27 mouse cellular contexts compared by ENCODE assay signal in genomic region chr1:165875520-165876284, GRCm38 (mm10).
DNase-seq lines count a peak whose midpoint lies in the region; ATAC-seq and TF ChIP-seq lines count a peak whose summit lies in the region.
"Had no signal": no experiment of that assay in that cellular context is flagged by ENCODE, and none has a peak within 500 bp of the region (broad histone marks: within the 10 kb centered on the region; RNA-seq: fewer than 3 reads in every experiment).

No protein-coding gene starts in this region.

- no peak overlapping the region for H3K27ac ChIP-seq in stomach, postnatal 0 days (replicated peaks)
- H3K27ac ChIP-seq: embryonic facial prominence, embryonic 10.5 days; embryonic facial prominence, embryonic 15.5 days; gastrocnemius, adult 2 months; heart, adult 2 months; hindbrain, embryonic 15.5 days; kidney, embryonic 15.5 days; limb, embryonic 13.5 days; liver, embryonic 15.5 days; midbrain, embryonic 15.5 days; neural tube, embryonic 12.5 days had no signal

- H3K4me3 ChIP-seq in G1E (ENCODE audit: low read depth, low read length), result no peak overlapping the region
- H3K4me3 ChIP-seq in stomach, postnatal 0 days (ENCODE audit: low read depth, low read length), result no peak overlapping the region
- H3K4me3 ChIP-seq: embryonic facial prominence, embryonic 10.5 days; embryonic facial prominence, embryonic 15.5 days; gastrocnemius, adult 2 months; heart, adult 2 months; heart, embryonic 12.5 days; hindbrain, embryonic 15.5 days; kidney, embryonic 15.5 days; limb, embryonic 13.5 days; liver, embryonic 15.5 days; midbrain, embryonic 15.5 days; neural tube, embryonic 12.5 days had no signal

- H3K36me3 ChIP-seq in G1E (replicated peaks), result peaks cover 57% of the 10 kb centered on the region
- peaks cover 7% of the 10 kb centered on the region for H3K36me3 ChIP-seq in stomach, postnatal 0 days (ENCODE audit: control insufficient read depth, insufficient read depth, low read length)

- H3K27me3 ChIP-seq in G1E (ENCODE audit: insufficient read depth, low read length), result no peaks in the 10 kb centered on the region
- no peaks in the 10 kb centered on the region for H3K27me3 ChIP-seq in stomach, postnatal 0 days (ENCODE audit: control insufficient read depth, insufficient read depth, low read length)
- H3K27me3 ChIP-seq: embryonic facial prominence, embryonic 15.5 days; heart, embryonic 12.5 days; hindbrain, embryonic 15.5 days; kidney, embryonic 15.5 days; limb, embryonic 13.5 days; liver, embryonic 15.5 days; midbrain, embryonic 15.5 days; neural tube, embryonic 12.5 days had no signal

- WGBS in stomach, postnatal 0 days, result 81% methylated on average over 6 of the region's 6 CpGs

- no peak overlapping the region for H3K4me2 ChIP-seq in stomach, postnatal 0 days (replicated peaks; ENCODE audit: low read depth)
- H3K4me2 ChIP-seq: embryonic facial prominence, embryonic 15.5 days; heart, embryonic 12.5 days; hindbrain, embryonic 15.5 days; kidney, embryonic 15.5 days; limb, embryonic 13.5 days; liver, embryonic 15.5 days; midbrain, embryonic 15.5 days; neural tube, embryonic 12.5 days had no signal

- H3K9me3 ChIP-seq in G1E (replicated peaks), result no peaks in the 10 kb centered on the region
- H3K9me3 ChIP-seq in stomach, postnatal 0 days (ENCODE audit: control insufficient read depth, low read length), result no peaks in the 10 kb centered on the region
- H3K9me3 ChIP-seq: embryonic facial prominence, embryonic 10.5 days; embryonic facial prominence, embryonic 15.5 days; heart, embryonic 12.5 days; hindbrain, embryonic 15.5 days; kidney, embryonic 15.5 days; limb, embryonic 13.5 days; liver, embryonic 15.5 days; midbrain, embryonic 15.5 days; neural tube, embryonic 12.5 days had no signal

- DNase-seq in heart, adult 11 months, result peak; percentile 85
- no peak for DNase-seq in heart, postnatal 10 days
- DNase-seq in G1E (ENCODE audit: low spot score) (no peak), MN1 (ENCODE audit: low spot score) (peak; percentile 70)
- DNase-seq in stomach, postnatal 0 days (ENCODE audit: low spot score), result no peak
- no peak for DNase-seq in adrenal gland, postnatal 10 days
- DNase-seq: adrenal gland, postnatal 14 days; cerebellum, adult 2 months; cerebellum, postnatal 14 days; gastrocnemius, adult 2 months; gastrocnemius, postnatal 36 days; heart, adult 2 months; kidney, adult 11 months; kidney, postnatal 36 days; lung, postnatal 4 days had no signal

- no peak overlapping the region for H3K9ac ChIP-seq in stomach, postnatal 0 days (ENCODE audit: low read length)
- H3K9ac ChIP-seq: embryonic facial prominence, embryonic 15.5 days; heart, embryonic 12.5 days; hindbrain, embryonic 15.5 days; kidney, embryonic 15.5 days; limb, embryonic 13.5 days; liver, embryonic 15.5 days; midbrain, embryonic 15.5 days; neural tube, embryonic 12.5 days had no signal

- intact Hi-C loops in heart, postnatal 10 days (cut with DNase I), result loop anchor here (10.0 kb wide), 1 partner anchor 201 kb away; no protein-coding TSS in a partner anchor

- peaks cover 14% of the 10 kb centered on the region for H3K4me1 ChIP-seq in G1E (ENCODE audit: insufficient read depth, low read depth, low read length)
- no peaks in the 10 kb centered on the region for H3K4me1 ChIP-seq in stomach, postnatal 0 days (replicated peaks; ENCODE audit: control insufficient read depth, insufficient read depth)
- H3K4me1 ChIP-seq: embryonic facial prominence, embryonic 15.5 days; hindbrain, embryonic 15.5 days; kidney, embryonic 15.5 days; limb, embryonic 13.5 days; liver, embryonic 15.5 days; midbrain, embryonic 15.5 days; neural tube, embryonic 12.5 days had no signal

- no peak for TF ChIP-seq CTCF in G1E (IDR thresholded peaks at IDR 0.05; ENCODE audit: low read depth, low read length)
- no peak for TF ChIP-seq CTCF in stomach, postnatal 0 days (IDR thresholded peaks at IDR 0.05; ENCODE audit: low read depth)

- peak; percentile 22; the same call in 1 of the 2 replicates for ATAC-seq in G1E (ENCODE audit: extremely low read depth, insufficient number of reproducible peaks, low FRiP score, poor library complexity, severe bottlenecking)
- peak; percentile 81 for ATAC-seq in megakaryocyte progenitor cell, adult 5-6 weeks (replicated peaks; ENCODE audit: poor library complexity)
- ATAC-seq in stomach, postnatal 0 days (ENCODE audit: low FRiP score, low TSS enrichment), result no peak
- ATAC-seq: forebrain, embryonic 14.5 days; inflammation-experienced regulatory T-cells, adult 6 months; midbrain, embryonic 15.5 days had no signal

- no peak for TF ChIP-seq EP300 in stomach, postnatal 0 days (optimal IDR thresholded peaks at IDR 0.05)

Comparison
In these comparisons a context has a peak if more than half of its experiments do, and no peak if none do; other contexts are left out.
1. DNase-seq: peak in heart, adult 11 months (single experiment) and MN1 (single experiment); none in heart, postnatal 10 days (0 of 2), G1E (single experiment), stomach, postnatal 0 days (single experiment) and adrenal gland, postnatal 10 days (single experiment).